Mouse (Mus musculus): ENCODE measurements around the gene Lsg1.

Lsg1 gene

GRCm38 (mm10) chr16:30601046-30601832 lies 13.8 kb upstream of the Lsg1 start:
- DNase-seq (ENCODE audit: low spot score in 2 of 2) = peak; percentile 38 to 47

GRCm38 (mm10) chr16:30600431-30601045 lies 13.1 kb upstream of the Lsg1 start:
- peak in 1 of 2 experiments; percentile 34 for DNase-seq (ENCODE audit: low spot score in 2 of 2)

GRCm38 (mm10) chr16:30599491-30600268 lies 12.3 kb upstream of the Lsg1 start, which contains the start of gene Fam43a:
Fam43a (plus strand) TSS chr16:30599723.
- DNase-seq (ENCODE audit: low spot score in 2 of 2) = peak; percentile 63 to 70

- peak; percentile 70 to 85 for DNase-seq (ENCODE audit: low spot score in 2 of 2)
These were observed 9.7 kb upstream of the Lsg1 start for GRCm38 (mm10) chr16:30596959-30597681.

GRCm38 (mm10) chr16:30595835-30596557 lies 8.6 kb upstream of the Lsg1 start:
- DNase-seq (ENCODE audit: low spot score in 2 of 2) = no peak

- no peak for DNase-seq (ENCODE audit: low spot score in 2 of 2)
These were observed 8.0 kb upstream of the Lsg1 start for GRCm38 (mm10) chr16:30595356-30595755.

- no peak for DNase-seq (ENCODE audit: low spot score in 2 of 2)
These were observed 4.6 kb upstream of the Lsg1 start for GRCm38 (mm10) chr16:30591990-30592389.

GRCm38 (mm10) chr16:30590264-30591209 lies 3.1 kb upstream of the Lsg1 start:
- no peak for DNase-seq (ENCODE audit: low spot score in 2 of 2)

- no peak for DNase-seq (ENCODE audit: low spot score in 2 of 2)
These were observed 378 bp downstream of the Lsg1 start for GRCm38 (mm10) chr16:30586935-30587493.

- DNase-seq (ENCODE audit: low spot score in 2 of 2) = no peak
These were observed 6.6 kb downstream of the Lsg1 start for GRCm38 (mm10) chr16:30580765-30581164.

GRCm38 (mm10) chr16:30576392-30576791 lies 11.0 kb downstream of the Lsg1 start:
- no peak for DNase-seq (ENCODE audit: low spot score in 2 of 2)

GRCm38 (mm10) chr16:30575815-30576214 lies 11.6 kb downstream of the Lsg1 start:
- DNase-seq (ENCODE audit: low spot score in 2 of 2) = no peak

GRCm38 (mm10) chr16:30572239-30572638 lies 15.2 kb downstream of the Lsg1 start:
- no peak for DNase-seq (ENCODE audit: low spot score in 2 of 2)

- DNase-seq (ENCODE audit: low spot score in 2 of 2) = no peak
These were observed 16.0 kb downstream of the Lsg1 start for GRCm38 (mm10) chr16:30571378-30571777.

- no peak for DNase-seq (ENCODE audit: low spot score in 2 of 2)
These were observed 17.2 kb downstream of the Lsg1 start for GRCm38 (mm10) chr16:30570173-30570572.

GRCm38 (mm10) chr16:30565631-30566030 lies 21.8 kb downstream of the Lsg1 start:
- no peak for DNase-seq (ENCODE audit: low spot score in 2 of 2)

- no peak for DNase-seq (ENCODE audit: low spot score in 2 of 2)
These were observed 26.8 kb downstream of the Lsg1 start for GRCm38 (mm10) chr16:30560601-30561000.

GRCm38 (mm10) chr16:30559312-30559992 lies 27.9 kb downstream of the Lsg1 start:
- DNase-seq (ENCODE audit: low spot score in 2 of 2) = no peak

- no peak for DNase-seq (ENCODE audit: low spot score in 2 of 2)
These were observed 33.3 kb downstream of the Lsg1 start for GRCm38 (mm10) chr16:30554109-30554508.

Data from thymus, postnatal 10 days (tissue).